Mouse (Mus musculus) cerebellum, adult 18-20 months (tissue): ENCODE results near the gene Arsk.

Experiments used
- DNase-seq, 2 experiments: peaks; one replicate each; pipeline ENCODE4 v3.0.0; 2021

The Arsk gene

GRCm38 (mm10) chr13:76021782-76022181 is 76.7 kb downstream of the Arsk start:
- DNase-seq: no peak

- DNase-seq: peak in 1 of 2 experiments; percentile 9
These were observed 79.5 kb downstream of the Arsk start for GRCm38 (mm10) chr13:76018844-76019400.

GRCm38 (mm10) chr13:76017974-76018843 is 80.3 kb downstream of the Arsk start, which contains the start of gene Rfesd:
TSS of gene Rfesd (minus strand) at chr13:76018719.
- peak; percentile 93 to 95 for DNase-seq

- peak in 1 of 2 experiments; percentile 10 for DNase-seq
These were observed 81.0 kb downstream of the Arsk start for GRCm38 (mm10) chr13:76017465-76017864.

GRCm38 (mm10) chr13:76014511-76014910 is 83.9 kb downstream of the Arsk start:
- DNase-seq: no peak
